Mouse (Mus musculus): ENCODE measurements around the gene Ppm1g. TPM values are rescaled to one million over a fixed set of nuclear protein-coding genes. Genes with fewer than 3 reads are reported as not detected.

Gene Ppm1g
- polyA plus RNA-seq, 1 experiment = 41.1 TPM

GRCm38 (mm10) chr5:31241522-31242034 lies 21.1 kb upstream of the Ppm1g start:
- peak overlapping the region; percentile 29; the same call in 1 of the 2 replicates for H3K27ac ChIP-seq (ENCODE audit: insufficient read depth, low read depth, low read length)
- under 1% methylated on average over 13 of the region's 13 CpGs for WGBS
- H3K4me1 ChIP-seq (ENCODE audit: control insufficient read depth, insufficient read depth, low read length) = peaks cover 7% of the 10 kb centered on the region; the same call in 1 of the 2 replicates
- no peak for DNase-seq
- H3K27me3 ChIP-seq (replicated peaks; ENCODE audit: control insufficient read depth, insufficient read depth, low read length) = no peaks in the 10 kb centered on the region
- TF ChIP-seq POLR2A (IDR thresholded peaks at IDR 0.05; ENCODE audit: low read depth, low read length) (no peak), CTCF (conservative IDR thresholded peaks at IDR 0.05; ENCODE audit: insufficient read depth, insufficient read length, low read depth, low read length) (no peak)
- H3K36me3 ChIP-seq (ENCODE audit: control insufficient read depth, insufficient read depth, low read length) = peaks cover 4% of the 10 kb centered on the region; the same call in 1 of the 2 replicates
- H3K4me3 ChIP-seq (ENCODE audit: insufficient read depth, low read depth, low read length) = peak overlapping the region; percentile 91

- peaks cover 7% of the 10 kb centered on the region; the same call in 1 of the 2 replicates for H3K4me1 ChIP-seq (ENCODE audit: control insufficient read depth, insufficient read depth, low read length)
- H3K27ac ChIP-seq (ENCODE audit: insufficient read depth, low read depth, low read length) = peak within 1 kb of the TSS; percentile 94
- TF ChIP-seq CTCF (conservative IDR thresholded peaks at IDR 0.05; ENCODE audit: insufficient read depth, insufficient read length, low read depth, low read length) (no peak), POLR2A (IDR thresholded peaks at IDR 0.05; ENCODE audit: low read depth, low read length) (peak; percentile 69)
- H3K4me3 ChIP-seq (ENCODE audit: insufficient read depth, low read depth, low read length) = peak within 1 kb of the TSS; percentile 97
- under 1% methylated on average over 103 of the region's 103 CpGs for WGBS
- peaks cover 4% of the 10 kb centered on the region; the same call in 1 of the 2 replicates for H3K36me3 ChIP-seq (ENCODE audit: control insufficient read depth, insufficient read depth, low read length)
- DNase-seq = peak; percentile 98
- no peaks in the 10 kb centered on the region for H3K27me3 ChIP-seq (replicated peaks; ENCODE audit: control insufficient read depth, insufficient read depth, low read length)
These were observed 20.4 kb upstream of the Ppm1g start, which contains the start of the genes Nrbp1 and Gm9970 for GRCm38 (mm10) chr5:31240637-31241521. Gene Nrbp1, plus strand, starts transcription at chr5:31240864. Gene Gm9970, minus strand, starts transcription at chr5:31241232.

GRCm38 (mm10) chr5:31226641-31227040 lies 6.2 kb upstream of the Ppm1g start:
- Histone ChIP-seq H3K27ac (ENCODE audit: insufficient read depth, low read depth, low read length) (no peak overlapping the region), H3K4me1 (ENCODE audit: control insufficient read depth, insufficient read depth, low read length) (no peaks in the 10 kb centered on the region), H3K27me3 (replicated peaks; ENCODE audit: control insufficient read depth, insufficient read depth, low read length) (no peaks in the 10 kb centered on the region), H3K36me3 (ENCODE audit: control insufficient read depth, insufficient read depth, low read length) (no peaks in the 10 kb centered on the region), H3K4me3 (ENCODE audit: insufficient read depth, low read depth, low read length) (no peak overlapping the region)
- DNase-seq = no peak
- no peak for TF ChIP-seq POLR2A (IDR thresholded peaks at IDR 0.05; ENCODE audit: low read depth, low read length)
- TF ChIP-seq CTCF (conservative IDR thresholded peaks at IDR 0.05; ENCODE audit: insufficient read depth, insufficient read length, low read depth, low read length) = no peak
- 74% methylated on average over 1 of the region's 1 CpGs for WGBS

GRCm38 (mm10) chr5:31222696-31223095 lies 2.2 kb upstream of the Ppm1g start:
- no peak for DNase-seq
- Histone ChIP-seq H3K36me3 (ENCODE audit: control insufficient read depth, insufficient read depth, low read length) (no peaks in the 10 kb centered on the region), H3K27me3 (replicated peaks; ENCODE audit: control insufficient read depth, insufficient read depth, low read length) (no peaks in the 10 kb centered on the region), H3K27ac (ENCODE audit: insufficient read depth, low read depth, low read length) (no peak overlapping the region), H3K4me3 (ENCODE audit: insufficient read depth, low read depth, low read length) (no peak overlapping the region), H3K4me1 (ENCODE audit: control insufficient read depth, insufficient read depth, low read length) (no peaks in the 10 kb centered on the region)
- no peak for TF ChIP-seq CTCF (conservative IDR thresholded peaks at IDR 0.05; ENCODE audit: insufficient read depth, insufficient read length, low read depth, low read length)
- TF ChIP-seq POLR2A (IDR thresholded peaks at IDR 0.05; ENCODE audit: low read depth, low read length) = no peak
- 91% methylated on average over 9 of the region's 9 CpGs for WGBS

GRCm38 (mm10) chr5:31221304-31221945 lies 938 bp upstream of the Ppm1g start:
- Histone ChIP-seq H3K27me3 (replicated peaks; ENCODE audit: control insufficient read depth, insufficient read depth, low read length) (no peaks in the 10 kb centered on the region), H3K4me3 (ENCODE audit: insufficient read depth, low read depth, low read length) (peak overlapping the region; percentile 77), H3K4me1 (ENCODE audit: control insufficient read depth, insufficient read depth, low read length) (no peaks in the 10 kb centered on the region), H3K36me3 (ENCODE audit: control insufficient read depth, insufficient read depth, low read length) (no peaks in the 10 kb centered on the region), H3K27ac (ENCODE audit: insufficient read depth, low read depth, low read length) (peak overlapping the region; percentile 63; the same call in 1 of the 2 replicates)
- TF ChIP-seq CTCF (conservative IDR thresholded peaks at IDR 0.05; ENCODE audit: insufficient read depth, insufficient read length, low read depth, low read length) (peak; percentile 37), POLR2A (IDR thresholded peaks at IDR 0.05; ENCODE audit: low read depth, low read length) (no peak)
- 16% methylated on average over 11 of the region's 11 CpGs for WGBS
- DNase-seq = peak; percentile 50

GRCm38 (mm10) chr5:31219911-31220447 lies 508 bp downstream of the Ppm1g start:
- H3K27ac ChIP-seq (ENCODE audit: insufficient read depth, low read depth, low read length) = peak overlapping the region; percentile 52
- TF ChIP-seq POLR2A (IDR thresholded peaks at IDR 0.05; ENCODE audit: low read depth, low read length) = no peak
- TF ChIP-seq CTCF (conservative IDR thresholded peaks at IDR 0.05; ENCODE audit: insufficient read depth, insufficient read length, low read depth, low read length) = no peak
- peak overlapping the region; percentile 93 for H3K4me3 ChIP-seq (ENCODE audit: insufficient read depth, low read depth, low read length)
- under 1% methylated on average over 40 of the region's 40 CpGs for WGBS
- no peaks in the 10 kb centered on the region for H3K36me3 ChIP-seq (ENCODE audit: control insufficient read depth, insufficient read depth, low read length)
- no peaks in the 10 kb centered on the region for H3K4me1 ChIP-seq (ENCODE audit: control insufficient read depth, insufficient read depth, low read length)
- no peaks in the 10 kb centered on the region for H3K27me3 ChIP-seq (replicated peaks; ENCODE audit: control insufficient read depth, insufficient read depth, low read length)
- peak; percentile 45 for DNase-seq

All from kidney, adult 2 months (tissue).